Mouse (Mus musculus): ENCODE measurements around the gene Diras1. TPM values are rescaled to one million over a fixed set of nuclear protein-coding genes. Genes with fewer than 3 reads are reported as not detected.
"Not testable (repeated sequence)": the region's sequence is repeated elsewhere in the genome, so short reads cannot be mapped to it uniquely, and the experiment has no call there.

The Diras1 gene
- polyA plus RNA-seq, 1 experiment: 0.25 TPM

DNA sequence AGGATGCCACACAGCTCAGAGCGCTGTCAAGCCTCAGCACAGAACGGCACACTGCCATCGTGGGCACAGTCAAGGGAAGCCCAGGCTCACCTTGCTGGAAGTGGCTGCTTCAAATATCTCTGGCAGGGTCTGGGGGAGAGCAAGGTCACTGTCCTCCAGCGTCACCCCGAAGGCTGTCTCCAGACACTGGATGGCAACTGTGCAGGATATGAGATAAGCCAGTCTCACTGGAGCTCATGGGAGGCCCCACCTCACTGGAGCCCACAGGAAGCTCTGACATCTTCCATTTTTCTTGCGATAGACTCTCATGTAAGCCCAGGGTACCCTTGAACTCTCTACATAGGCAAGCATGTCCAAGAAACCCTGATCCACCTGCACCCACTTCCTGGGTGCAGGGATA is 25.7 kb upstream of the Diras1 start:
- 94% methylated on average over 6 of the region's 6 CpGs for WGBS
- no peaks in the 10 kb centered on the region for H3K4me1 ChIP-seq (ENCODE audit: control insufficient read depth, insufficient read depth, low read length)
- no peak overlapping the region for H3K4me3 ChIP-seq (ENCODE audit: insufficient read depth, low read depth, low read length)
- peaks cover 2% of the 10 kb centered on the region; the same call in 1 of the 2 replicates for H3K36me3 ChIP-seq (ENCODE audit: control insufficient read depth, insufficient read depth, low read length)
- TF ChIP-seq POLR2A (IDR thresholded peaks at IDR 0.05; ENCODE audit: low read depth, low read length) (no peak), CTCF (conservative IDR thresholded peaks at IDR 0.05; ENCODE audit: insufficient read depth, insufficient read length, low read depth, low read length) (no peak)
- DNase-seq: no peak
- no peak overlapping the region for H3K27ac ChIP-seq (ENCODE audit: insufficient read depth, low read depth, low read length)
- no peaks in the 10 kb centered on the region for H3K27me3 ChIP-seq (replicated peaks; ENCODE audit: control insufficient read depth, insufficient read depth, low read length)

DNA sequence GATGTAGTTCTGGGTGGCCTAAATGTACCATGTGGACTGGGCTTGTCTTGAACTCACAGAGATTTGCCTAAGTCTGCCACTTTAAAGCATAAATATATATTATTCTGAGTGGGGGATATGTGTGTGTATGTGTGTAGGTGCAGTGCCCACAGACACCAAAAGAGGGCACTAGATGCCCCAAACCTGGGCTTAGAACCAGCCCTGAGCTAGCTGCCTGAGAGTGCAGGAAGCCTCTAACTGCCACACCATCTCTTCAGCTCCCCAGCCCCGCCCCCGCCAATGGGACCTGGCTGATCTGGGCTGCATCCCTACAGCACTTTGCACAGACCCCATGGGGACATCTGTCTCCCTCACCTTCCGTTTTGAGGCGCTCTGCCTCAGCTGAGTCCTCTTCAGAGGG is 25.2 kb upstream of the Diras1 start:
- Histone ChIP-seq H3K4me3 (ENCODE audit: insufficient read depth, low read depth, low read length) (no peak overlapping the region), H3K27me3 (replicated peaks; ENCODE audit: control insufficient read depth, insufficient read depth, low read length) (no peaks in the 10 kb centered on the region), H3K4me1 (ENCODE audit: control insufficient read depth, insufficient read depth, low read length) (no peaks in the 10 kb centered on the region), H3K27ac (ENCODE audit: insufficient read depth, low read depth, low read length) (no peak overlapping the region), H3K36me3 (ENCODE audit: control insufficient read depth, insufficient read depth, low read length) (peaks cover 2% of the 10 kb centered on the region; the same call in 1 of the 2 replicates)
- peak; percentile 14 for DNase-seq
- TF ChIP-seq POLR2A (IDR thresholded peaks at IDR 0.05; ENCODE audit: low read depth, low read length) (no peak), CTCF (conservative IDR thresholded peaks at IDR 0.05; ENCODE audit: insufficient read depth, insufficient read length, low read depth, low read length) (peak; percentile 49)
- WGBS: 93% methylated on average over 4 of the region's 4 CpGs

DNA sequence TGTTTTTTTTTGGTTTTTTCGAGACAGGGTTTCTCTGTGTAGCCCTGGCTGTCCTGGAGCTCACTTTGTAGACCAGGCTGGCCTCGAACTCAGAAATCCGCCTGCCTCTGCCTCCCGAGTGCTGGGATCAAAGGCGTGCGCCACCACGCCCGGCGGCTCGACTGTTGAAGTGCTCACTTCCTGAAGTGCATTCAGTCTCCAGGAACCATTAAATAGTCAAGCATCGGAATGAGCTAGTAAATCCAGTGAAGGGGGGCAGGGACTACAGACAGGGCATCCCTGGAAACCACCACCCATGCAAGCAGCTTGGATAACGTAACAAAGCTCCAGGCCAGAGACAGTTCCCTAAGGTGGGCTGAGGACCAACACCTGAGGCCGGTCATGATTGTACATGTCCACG is 19.8 kb upstream of the Diras1 start:
- WGBS: 93% methylated on average over 14 of the region's 14 CpGs
- not testable (repeated sequence) for DNase-seq; H3K36me3 ChIP-seq (ENCODE audit: control insufficient read depth, insufficient read depth, low read length); H3K4me3 ChIP-seq (ENCODE audit: insufficient read depth, low read depth, low read length); H3K27ac ChIP-seq (ENCODE audit: insufficient read depth, low read depth, low read length); H3K4me1 ChIP-seq (ENCODE audit: control insufficient read depth, insufficient read depth, low read length); H3K27me3 ChIP-seq (replicated peaks; ENCODE audit: control insufficient read depth, insufficient read depth, low read length)

DNA sequence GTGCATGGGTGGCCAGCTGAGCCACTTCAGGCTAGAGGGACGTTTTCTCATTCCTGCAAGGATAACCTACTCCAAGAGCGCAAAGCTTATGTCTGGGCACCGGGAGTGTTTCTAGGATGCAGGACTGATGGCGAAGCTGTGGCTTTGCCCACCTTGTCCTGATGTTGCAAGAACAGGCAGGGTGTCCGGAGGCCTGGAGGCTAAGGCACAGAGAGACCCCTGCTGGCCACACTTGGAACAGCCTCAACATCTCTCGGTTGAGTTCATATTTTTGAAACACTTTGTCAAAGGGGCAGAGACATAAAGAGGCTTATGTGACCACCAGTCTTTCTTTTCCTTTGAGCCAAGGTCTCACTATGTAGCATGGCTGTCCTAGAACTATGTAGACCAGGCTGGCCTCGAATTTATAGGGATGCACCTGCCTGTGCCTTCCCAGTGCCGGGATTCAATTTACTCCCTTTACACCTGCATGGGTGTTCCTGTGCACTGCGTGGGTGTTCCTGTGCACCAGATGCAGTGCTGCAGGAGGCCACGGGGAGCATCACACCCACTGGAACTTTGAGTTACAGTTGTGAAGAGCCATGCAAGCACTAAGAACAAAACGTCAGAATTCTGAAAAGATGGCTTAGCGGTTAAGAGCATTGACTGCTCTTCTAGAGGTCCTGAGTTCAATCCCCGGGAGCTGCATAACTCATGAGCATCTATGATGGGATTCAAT is 16.2 kb upstream of the Diras1 start:
- H3K4me3 ChIP-seq (ENCODE audit: insufficient read depth, low read depth, low read length): no peak overlapping the region
- no peaks in the 10 kb centered on the region for H3K27me3 ChIP-seq (replicated peaks; ENCODE audit: control insufficient read depth, insufficient read depth, low read length)
- TF ChIP-seq CTCF (conservative IDR thresholded peaks at IDR 0.05; ENCODE audit: insufficient read depth, insufficient read length, low read depth, low read length): peak; percentile 78
- no peak for TF ChIP-seq POLR2A (IDR thresholded peaks at IDR 0.05; ENCODE audit: low read depth, low read length)
- 26% methylated on average over 13 of the region's 13 CpGs for WGBS
- H3K4me1 ChIP-seq (ENCODE audit: control insufficient read depth, insufficient read depth, low read length): no peaks in the 10 kb centered on the region; the same call in 1 of the 2 replicates
- H3K36me3 ChIP-seq (ENCODE audit: control insufficient read depth, insufficient read depth, low read length): no peaks in the 10 kb centered on the region; the same call in 1 of the 2 replicates
- DNase-seq: peak; percentile 65
- no peak overlapping the region for H3K27ac ChIP-seq (ENCODE audit: insufficient read depth, low read depth, low read length)

DNA sequence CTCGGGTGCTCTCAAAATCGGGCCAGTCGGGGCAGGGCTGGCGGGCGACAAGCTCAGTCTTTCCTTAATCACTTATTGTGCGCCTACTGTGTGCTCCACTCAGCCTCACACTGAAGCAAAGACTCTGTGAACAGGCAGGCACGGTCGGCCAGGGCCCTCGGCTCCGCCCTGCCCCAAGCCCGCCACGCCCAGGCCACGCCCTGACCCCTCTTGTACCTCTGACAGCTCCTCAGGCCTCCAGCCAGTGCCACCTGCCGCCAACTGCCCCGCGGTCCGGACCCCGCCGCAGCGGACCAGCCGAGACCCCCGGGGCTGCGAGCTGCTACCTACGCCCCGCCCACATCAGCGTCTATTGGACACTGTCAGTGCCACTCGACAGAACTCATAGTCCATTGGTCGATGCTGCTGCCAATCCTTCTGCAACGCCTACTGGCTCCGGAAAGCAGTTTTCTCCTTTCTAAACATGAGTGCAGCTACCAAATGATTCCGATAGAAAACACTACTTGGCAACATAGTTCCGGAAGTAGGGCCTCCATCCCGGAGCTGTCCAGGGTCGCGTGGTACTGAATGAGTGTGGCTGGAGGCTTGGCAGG is 11.6 kb upstream of the Diras1 start, which contains the start of gene Slc39a3:
Gene Slc39a3, minus strand, starts transcription at position 439 of the 593 bp plus-strand sequence.
- peak within 1 kb of the TSS; percentile 86 for H3K4me3 ChIP-seq (ENCODE audit: insufficient read depth, low read depth, low read length)
- H3K36me3 ChIP-seq (ENCODE audit: control insufficient read depth, insufficient read depth, low read length): no peaks in the 10 kb centered on the region
- TF ChIP-seq POLR2A (IDR thresholded peaks at IDR 0.05; ENCODE audit: low read depth, low read length): peak; percentile 24
- TF ChIP-seq CTCF (conservative IDR thresholded peaks at IDR 0.05; ENCODE audit: insufficient read depth, insufficient read length, low read depth, low read length): no peak
- DNase-seq: peak; percentile 99
- H3K4me1 ChIP-seq (ENCODE audit: control insufficient read depth, insufficient read depth, low read length): no peaks in the 10 kb centered on the region; the same call in 1 of the 2 replicates
- under 1% methylated on average over 35 of the region's 35 CpGs for WGBS
- no peak within 1 kb of the TSS for H3K27ac ChIP-seq (ENCODE audit: insufficient read depth, low read depth, low read length)
- no peaks in the 10 kb centered on the region for H3K27me3 ChIP-seq (replicated peaks; ENCODE audit: control insufficient read depth, insufficient read depth, low read length)

DNA sequence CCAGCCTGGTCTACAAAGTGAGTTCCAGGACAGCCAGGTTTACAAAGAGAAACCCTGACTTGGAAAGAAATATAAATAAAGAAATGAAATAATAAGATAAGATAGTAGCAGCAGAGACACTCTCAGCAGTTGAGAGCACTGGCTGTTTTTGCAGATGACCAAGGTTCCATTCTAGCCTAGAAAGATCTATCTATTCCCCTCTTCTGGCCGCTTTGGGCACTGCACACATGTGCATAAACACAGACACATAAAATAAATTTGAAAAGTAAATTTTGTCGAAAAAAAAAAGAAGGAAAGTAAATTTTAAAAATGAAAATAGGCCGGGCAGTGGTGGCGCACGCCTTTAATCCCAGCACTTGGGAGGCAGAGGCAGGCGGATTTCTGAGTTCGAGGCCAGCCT is 10.8 kb upstream of the Diras1 start:
- Histone ChIP-seq H3K36me3 (ENCODE audit: control insufficient read depth, insufficient read depth, low read length) (no peaks in the 10 kb centered on the region), H3K27me3 (replicated peaks; ENCODE audit: control insufficient read depth, insufficient read depth, low read length) (no peaks in the 10 kb centered on the region), H3K4me3 (ENCODE audit: insufficient read depth, low read depth, low read length) (no peak overlapping the region), H3K27ac (ENCODE audit: insufficient read depth, low read depth, low read length) (no peak overlapping the region), H3K4me1 (ENCODE audit: control insufficient read depth, insufficient read depth, low read length) (no peaks in the 10 kb centered on the region; the same call in 1 of the 2 replicates)
- no peak for TF ChIP-seq CTCF (conservative IDR thresholded peaks at IDR 0.05; ENCODE audit: insufficient read depth, insufficient read length, low read depth, low read length)
- TF ChIP-seq POLR2A (IDR thresholded peaks at IDR 0.05; ENCODE audit: low read depth, low read length): no peak
- DNase-seq: peak; percentile 14
- WGBS: 72% methylated on average over 7 of the region's 7 CpGs

DNA sequence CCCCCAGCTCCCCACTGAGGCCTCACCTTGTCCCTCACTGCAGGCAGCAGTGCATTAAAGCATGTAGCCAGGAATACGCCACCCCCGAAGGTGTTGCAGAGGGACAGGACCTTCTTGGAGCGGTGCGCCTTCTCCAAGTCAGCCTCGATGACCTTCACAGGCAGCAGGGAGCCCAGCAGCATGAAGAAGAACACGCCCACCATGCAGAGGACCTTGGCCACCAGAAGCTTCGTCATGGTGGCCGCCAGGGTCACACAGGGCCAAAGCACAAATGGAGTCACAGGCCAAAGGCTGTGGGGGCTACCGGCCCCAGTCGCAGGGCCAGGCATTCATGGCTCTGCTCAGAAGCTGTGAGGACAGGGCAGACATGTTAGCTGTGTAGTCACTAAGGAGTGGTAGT is 8.1 kb upstream of the Diras1 start:
- Histone ChIP-seq H3K4me1 (ENCODE audit: control insufficient read depth, insufficient read depth, low read length) (no peaks in the 10 kb centered on the region), H3K36me3 (ENCODE audit: control insufficient read depth, insufficient read depth, low read length) (no peaks in the 10 kb centered on the region), H3K27me3 (replicated peaks; ENCODE audit: control insufficient read depth, insufficient read depth, low read length) (no peaks in the 10 kb centered on the region), H3K4me3 (ENCODE audit: insufficient read depth, low read depth, low read length) (no peak overlapping the region), H3K27ac (ENCODE audit: insufficient read depth, low read depth, low read length) (no peak overlapping the region)
- WGBS: 75% methylated on average over 10 of the region's 10 CpGs
- no peak for DNase-seq
- TF ChIP-seq CTCF (conservative IDR thresholded peaks at IDR 0.05; ENCODE audit: insufficient read depth, insufficient read length, low read depth, low read length) (no peak), POLR2A (IDR thresholded peaks at IDR 0.05; ENCODE audit: low read depth, low read length) (no peak)
